27 mouse cellular contexts compared by ENCODE assay signal in the genomic region with DNA sequence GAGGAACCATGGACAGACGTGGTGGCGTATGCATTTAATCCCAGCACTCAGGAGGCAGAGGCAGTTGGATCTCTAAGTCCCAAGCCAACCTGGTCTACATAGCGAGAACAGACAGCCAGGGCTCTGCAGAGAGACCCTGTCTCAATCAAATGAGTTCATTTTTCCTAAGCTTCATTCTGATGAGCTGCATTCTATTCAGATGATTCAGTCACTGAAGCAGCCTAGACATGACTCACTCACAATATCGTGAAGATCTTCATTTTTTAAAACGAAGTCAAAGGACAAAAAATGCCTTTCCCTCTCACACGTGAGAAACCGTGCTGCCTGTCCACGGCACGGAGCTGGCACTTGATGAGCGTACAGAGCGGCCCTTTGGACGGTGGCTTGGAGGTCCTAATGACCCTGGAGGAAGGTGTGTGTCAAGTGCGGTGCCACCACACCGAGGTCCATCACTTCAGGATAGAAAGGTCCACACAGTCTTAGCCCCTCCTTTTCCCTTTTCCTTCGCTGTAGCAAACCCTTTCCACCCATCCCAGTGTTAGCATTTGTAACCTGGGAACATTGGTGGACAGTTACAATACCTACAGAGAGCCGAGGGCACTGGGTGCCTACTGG. TPM values are rescaled to one million over a fixed set of nuclear protein-coding genes. Genes with fewer than 3 reads are reported as not detected.
A peak's percentile ranks its signal among the peaks of the same experiment; 100 is the strongest.
DNase-seq lines count a peak whose midpoint lies in the region; ATAC-seq and TF ChIP-seq lines count a peak whose summit lies in the region.
"Had no signal": no experiment of that assay in that cellular context is flagged by ENCODE, and none has a peak within 500 bp of the region (broad histone marks: within the 10 kb centered on the region; RNA-seq: fewer than 3 reads in every experiment).

No protein-coding gene starts in this region.

- no peaks in the 10 kb centered on the region for H3K36me3 ChIP-seq in embryonic facial prominence, embryonic 12.5 days
- H3K36me3 ChIP-seq in embryonic facial prominence, embryonic 10.5 days (replicated peaks) = no peaks in the 10 kb centered on the region
- H3K36me3 ChIP-seq in C2C12 (ENCODE audit: control insufficient read depth, insufficient read depth) = peaks cover 5% of the 10 kb centered on the region
- H3K36me3 ChIP-seq: forebrain, embryonic 12.5 days; heart, embryonic 12.5 days; hindbrain, embryonic 10.5 days; kidney, embryonic 15.5 days; liver, embryonic 13.5 days; midbrain, embryonic 13.5 days; neural tube, embryonic 12.5 days had no signal

- H3ac ChIP-seq in C2C12 (ENCODE audit: control insufficient read depth, insufficient read length, low read depth) = peak overlapping the region; percentile 44

- H3K4me3 ChIP-seq in embryonic facial prominence, embryonic 12.5 days = no peak overlapping the region
- H3K4me3 ChIP-seq in embryonic facial prominence, embryonic 10.5 days = no peak overlapping the region
- H3K4me3 ChIP-seq in layer of hippocampus, adult 2 months = no peak overlapping the region
- no peak overlapping the region for H3K4me3 ChIP-seq in C2C12 (ENCODE audit: insufficient read depth, poor library complexity, severe bottlenecking)
- no peak overlapping the region for H3K4me3 ChIP-seq in brown adipose tissue, adult 24 weeks (ENCODE audit: insufficient read depth, low read depth, low read length)
- H3K4me3 ChIP-seq: erythroblast, embryonic 14.5 days; forebrain, embryonic 12.5 days; heart, embryonic 12.5 days; hindbrain, embryonic 10.5 days; kidney, embryonic 15.5 days; liver, embryonic 13.5 days; midbrain, embryonic 13.5 days; neural tube, embryonic 12.5 days had no signal

- peaks cover 5% of the 10 kb centered on the region; the same call in 1 of the 2 replicates for H3K4me1 ChIP-seq in embryonic facial prominence, embryonic 12.5 days
- peaks cover 15% of the 10 kb centered on the region; the same call in 1 of the 2 replicates for H3K4me1 ChIP-seq in embryonic facial prominence, embryonic 10.5 days
- peaks cover 9% of the 10 kb centered on the region; the same call in 1 of the 2 replicates for H3K4me1 ChIP-seq in brown adipose tissue, adult 24 weeks (ENCODE audit: control insufficient read depth, insufficient read depth, insufficient read length, low read length)

- H3K27ac ChIP-seq in embryonic facial prominence, embryonic 12.5 days = no peak overlapping the region
- H3K27ac ChIP-seq in embryonic facial prominence, embryonic 10.5 days (replicated peaks) = no peak overlapping the region
- H3K27ac ChIP-seq in layer of hippocampus, adult 2 months = peak overlapping the region; percentile 23; the same call in 1 of the 2 replicates
- peak overlapping the region; percentile 28; the same call in 1 of the 2 replicates for H3K27ac ChIP-seq in brown adipose tissue, adult 24 weeks (replicated peaks; ENCODE audit: low read depth, low read length)
- H3K27ac ChIP-seq: forebrain, embryonic 12.5 days; hindbrain, embryonic 10.5 days; kidney, embryonic 15.5 days; liver, embryonic 13.5 days; midbrain, embryonic 13.5 days; neural tube, embryonic 12.5 days had no signal

- H3K79me3 ChIP-seq in C2C12 (ENCODE audit: low read depth) = peaks cover 57% of the 10 kb centered on the region

- 90% methylated on average over 16 of the region's 16 CpGs for WGBS in embryonic facial prominence, embryonic 12.5 days
- 90% methylated on average over 16 of the region's 16 CpGs for WGBS in embryonic facial prominence, embryonic 10.5 days

- H3K9ac ChIP-seq in embryonic facial prominence, embryonic 12.5 days = no peak overlapping the region
- H3K9ac ChIP-seq: forebrain, embryonic 12.5 days; heart, embryonic 12.5 days; kidney, embryonic 15.5 days; liver, embryonic 13.5 days; midbrain, embryonic 13.5 days; neural tube, embryonic 12.5 days had no signal

- TF ChIP-seq CTCF in layer of hippocampus, adult 2 months (conservative IDR thresholded peaks at IDR 0.05) = no peak
- TF ChIP-seq CTCF in C2C12 (IDR thresholded peaks at IDR 0.05; ENCODE audit: control insufficient read depth, insufficient read depth, insufficient read length) = no peak

- peaks cover 83% of the 10 kb centered on the region for H3K79me2 ChIP-seq in C2C12 (ENCODE audit: control insufficient read depth, insufficient read depth)

- no peak for DNase-seq in embryonic facial prominence, embryonic 10.5 days (ENCODE audit: low spot score)
- no peak for DNase-seq in layer of hippocampus, adult 2 months (ENCODE audit: low spot score in 2 of 2)
- DNase-seq in layer of hippocampus, postnatal 36 days = no peak
- no peak for DNase-seq in kidney, postnatal 25 days
- DNase-seq in thymus, adult 18-20 months = no peak
- DNase-seq: adrenal gland, adult 8-10 months; B cell, adult 2 months; cerebellum, adult 9-11 months; heart, postnatal 10 days; kidney, adult 11 months; liver, embryonic 13.5 days; lung, adult 2 months; lung, postnatal 14 days; retina, postnatal 1 day; right cerebral cortex, postnatal 25 days; spleen, adult 18-20 months; thymus, postnatal 36 days had no signal

- no peaks in the 10 kb centered on the region for H3K27me3 ChIP-seq in embryonic facial prominence, embryonic 12.5 days
- no peaks in the 10 kb centered on the region for H3K27me3 ChIP-seq in embryonic facial prominence, embryonic 10.5 days (replicated peaks; ENCODE audit: low read depth, poor library complexity, severe bottlenecking)
- no peaks in the 10 kb centered on the region for H3K27me3 ChIP-seq in C2C12 (ENCODE audit: control insufficient read depth, insufficient read depth, insufficient read length)
- H3K27me3 ChIP-seq: forebrain, embryonic 12.5 days; heart, embryonic 12.5 days; kidney, embryonic 15.5 days; liver, embryonic 13.5 days; midbrain, embryonic 13.5 days; neural tube, embryonic 12.5 days had no signal

- no peak overlapping the region for H3K4me2 ChIP-seq in embryonic facial prominence, embryonic 12.5 days (replicated peaks)
- H3K4me2 ChIP-seq: forebrain, embryonic 12.5 days; heart, embryonic 12.5 days; kidney, embryonic 15.5 days; liver, embryonic 13.5 days; midbrain, embryonic 13.5 days; neural tube, embryonic 12.5 days had no signal

- 0 out of 2 replicates have a peak, but pooled peaks have one; percentile 28 for ATAC-seq in embryonic facial prominence, embryonic 12.5 days (ENCODE audit: insufficient number of reproducible peaks, insufficient read depth, low FRiP score, low TSS enrichment)

- H3K9me3 ChIP-seq in embryonic facial prominence, embryonic 12.5 days = no peaks in the 10 kb centered on the region
- no peaks in the 10 kb centered on the region for H3K9me3 ChIP-seq in embryonic facial prominence, embryonic 10.5 days
- H3K9me3 ChIP-seq: forebrain, embryonic 12.5 days; heart, embryonic 12.5 days; hindbrain, embryonic 10.5 days; kidney, embryonic 15.5 days; liver, embryonic 13.5 days; midbrain, embryonic 13.5 days; neural tube, embryonic 12.5 days had no signal

TF ChIP-seq in C2C12, 6 proteins besides CTCF, POLR2A, EP300 and RAD21:
- peak; percentile 65 for TF ChIP-seq FOSL1 (IDR thresholded peaks at IDR 0.05; ENCODE audit: insufficient read depth, low read length, poor library complexity, severe bottlenecking)
- TF ChIP-seq MYOG (IDR thresholded peaks at IDR 0.05; ENCODE audit: control insufficient read depth, extremely low read depth, insufficient read length) = no peak
- TF ChIP-seq CEBPB (IDR thresholded peaks at IDR 0.05; ENCODE audit: low read depth) = no peak
- TF ChIP-seq MAX (IDR thresholded peaks at IDR 0.05) = peak; percentile 42

RNA-seq across cellular contexts. Expression of gene Ttc39b, which starts 21.8 kb away (rescaled TPM):
- polyA plus RNA-seq in embryonic facial prominence, embryonic 12.5 days (2016; fragmentation: Nextera tagmentation; extraction: Ambion mirVana) = 2.5 and 5.3 TPM in 2 replicates
- 1.6 and 2.4 TPM in 2 replicates for polyA plus RNA-seq in embryonic facial prominence, embryonic 10.5 days (2016; fragmentation: Nextera tagmentation; extraction: Ambion mirVana)
- 10 to 100 TPM; 34.6 to 37.0 TPM for total RNA-seq in layer of hippocampus, adult 2 months (2021)
- 10 to 100 TPM; 34.9 to 36.5 TPM for total RNA-seq in layer of hippocampus, postnatal 36 days (2021)
- 23.6 TPM for polyA plus RNA-seq in C2C12 (2012; fragmentation: generic; extraction: Trizol)
- 3.6 and 5.5 TPM in 2 replicates for polyA plus RNA-seq in brown adipose tissue, adult 24 weeks (2012; ENCODE audit: insufficient read depth, insufficient read length, missing spikeins)

Comparison
In these comparisons a context has a peak if more than half of its experiments do, and no peak if none do; other contexts are left out.
1. H3K27ac ChIP-seq: peak in layer of hippocampus, adult 2 months (single experiment) and brown adipose tissue, adult 24 weeks (single experiment); none in embryonic facial prominence, embryonic 12.5 days (single experiment) and embryonic facial prominence, embryonic 10.5 days (single experiment).